Mouse (Mus musculus) midbrain, embryonic 10.5 days (tissue): ENCODE measurements around the gene Hist3h2ba. TPM values are rescaled to one million over a fixed set of nuclear protein-coding genes. Genes with fewer than 3 reads are reported as not detected.
"Not testable (repeated sequence)": the region's sequence is repeated elsewhere in the genome, so short reads cannot be mapped to it uniquely, and the experiment has no call there.

Source experiments
- DNase-seq: peaks from one replicate; pipeline ENCODE4 v3.0.0-alpha.2; 2017; ENCODE audit warnings: low spot score
- H3K27ac ChIP-seq: fragments of 300-500 bp; sonication (generic); replicated peaks from 2 replicates; pipeline ENCODE4 v1.5.1; 2016; ENCODE audit warnings: mild to moderate bottlenecking
- H3K27me3 ChIP-seq: fragments of 300-500 bp; sonication (generic); 2 replicates; pipeline ENCODE4 v1.6.1; 2016; ENCODE audit warnings: low read depth, mild to moderate bottlenecking; ENCODE audit not compliant: poor library complexity, severe bottlenecking
- H3K36me3 ChIP-seq: fragments of 300-500 bp; sonication (generic); 2 replicates; pipeline ENCODE4 v1.6.1; 2016; ENCODE audit warnings: mild to moderate bottlenecking, moderate library complexity
- H3K4me1 ChIP-seq: fragments of 300-500 bp; sonication (generic); 2 replicates; pipeline ENCODE4 v1.6.1; 2016
- H3K4me3 ChIP-seq: fragments of 300-500 bp; sonication (generic); 2 replicates; pipeline ENCODE4 v1.5.1; 2016; ENCODE audit warnings: mild to moderate bottlenecking, moderate library complexity
- H3K9me3 ChIP-seq: fragments of 300-500 bp; sonication (generic); replicated peaks from 2 replicates; pipeline ENCODE4 v1.6.1; 2016; ENCODE audit warnings: mild to moderate bottlenecking
- whole genome bisulfite sequencing: fragments of 180-500 bp; shearing (Covaris S2); methylation state at CpG from one replicate; pipeline ENCODE4 v1.1.7; 2016; 5-methylcytosine and 5-hydroxymethylcytosine counted together
- polyA plus RNA-seq: library from polyadenylated mRNA; unstranded; fragments of >200 nt; fragmentation: Nextera tagmentation; extraction: Ambion mirVana; gene quantifications from 2 replicates; pipeline ENCODE4 v1.2.1, GENCODE M21; 2016

The Hist3h2ba gene
- polyA plus RNA-seq, 1 experiment from 2014 or later = 34.1 TPM

GRCm38 (mm10) chr11:58947798-58948528 is 757 bp upstream of the Hist3h2ba start:
- H3K27ac ChIP-seq = peak overlapping the region; percentile 96
- DNase-seq = no peak
- H3K4me1 ChIP-seq = peaks cover 41% of the 10 kb centered on the region
- H3K4me3 ChIP-seq = peak overlapping the region; percentile 73
- no peaks in the 10 kb centered on the region for H3K36me3 ChIP-seq
- no peaks in the 10 kb centered on the region for H3K9me3 ChIP-seq
- H3K27me3 ChIP-seq = peaks cover 42% of the 10 kb centered on the region
- 22% methylated on average over 23 of the region's 23 CpGs for WGBS

GRCm38 (mm10) chr11:58949480-58950431 is 1.0 kb downstream of the Hist3h2ba start:
- peak; percentile 39 for DNase-seq
- H3K36me3 ChIP-seq = no peaks in the 10 kb centered on the region
- WGBS = 6% methylated on average over 20 of the region's 20 CpGs
- H3K4me3 ChIP-seq = peak overlapping the region; percentile 73
- peaks cover 40% of the 10 kb centered on the region for H3K4me1 ChIP-seq
- H3K27me3 ChIP-seq = peaks cover 31% of the 10 kb centered on the region
- peak overlapping the region; percentile 96 for H3K27ac ChIP-seq
- no peaks in the 10 kb centered on the region for H3K9me3 ChIP-seq

GRCm38 (mm10) chr11:58951210-58951609 is 2.5 kb downstream of the Hist3h2ba start:
- no peak for DNase-seq
- no peaks in the 10 kb centered on the region for H3K9me3 ChIP-seq
- WGBS = 84% methylated on average over 5 of the region's 5 CpGs
- peaks cover 47% of the 10 kb centered on the region for H3K4me1 ChIP-seq
- no peak overlapping the region for H3K4me3 ChIP-seq
- peaks cover 22% of the 10 kb centered on the region for H3K27me3 ChIP-seq
- H3K27ac ChIP-seq = no peak overlapping the region
- no peaks in the 10 kb centered on the region for H3K36me3 ChIP-seq

GRCm38 (mm10) chr11:58953351-58954169 is 4.8 kb downstream of the Hist3h2ba start:
- peak; percentile 67 for DNase-seq
- Histone ChIP-seq H3K4me1 (peaks cover 54% of the 10 kb centered on the region), H3K4me3 (peak overlapping the region; percentile 73), H3K36me3 (peaks cover 12% of the 10 kb centered on the region), H3K9me3 (no peaks in the 10 kb centered on the region), H3K27ac (peak overlapping the region; percentile 93), H3K27me3 (peaks cover 37% of the 10 kb centered on the region)
- WGBS = under 1% methylated on average over 33 of the region's 33 CpGs

GRCm38 (mm10) chr11:58954170-58954419 is 5.4 kb downstream of the Hist3h2ba start:
- 0% methylated on average over 17 of the region's 17 CpGs for WGBS
- DNase-seq, H3K9me3 ChIP-seq: not testable (repeated sequence)
- H3K4me3 ChIP-seq = peak overlapping the region; percentile 73
- peak overlapping the region; percentile 93 for H3K27ac ChIP-seq
- peaks cover 54% of the 10 kb centered on the region for H3K4me1 ChIP-seq
- peaks cover 12% of the 10 kb centered on the region for H3K36me3 ChIP-seq
- H3K27me3 ChIP-seq = peaks cover 42% of the 10 kb centered on the region

- peaks cover 46% of the 10 kb centered on the region for H3K27me3 ChIP-seq
- H3K4me3 ChIP-seq = peak within 1 kb of the TSS; percentile 73
- DNase-seq = peak; percentile 82
- WGBS = under 1% methylated on average over 49 of the region's 49 CpGs
- peak within 1 kb of the TSS; percentile 93 for H3K27ac ChIP-seq
- H3K9me3 ChIP-seq = no peaks in the 10 kb centered on the region
- peaks cover 58% of the 10 kb centered on the region for H3K4me1 ChIP-seq
- H3K36me3 ChIP-seq = peaks cover 12% of the 10 kb centered on the region
Measured at GRCm38 (mm10) chr11:58954420-58955142, 5.9 kb downstream of the Hist3h2ba start, which contains the start of the genes Hist3h2a and Trim17. TSS of gene Hist3h2a (plus strand) at chr11:58954685. TSS of gene Trim17 (plus strand) at chr11:58954685.

- Histone ChIP-seq H3K4me3 (peak overlapping the region; percentile 73), H3K36me3 (peaks cover 12% of the 10 kb centered on the region), H3K27me3 (peaks cover 46% of the 10 kb centered on the region), H3K27ac (peak overlapping the region; percentile 93), H3K9me3 (no peaks in the 10 kb centered on the region), H3K4me1 (peaks cover 57% of the 10 kb centered on the region)
- peak; percentile 36 for DNase-seq
- WGBS = under 1% methylated on average over 20 of the region's 20 CpGs
Measured at GRCm38 (mm10) chr11:58955143-58955867, 6.6 kb downstream of the Hist3h2ba start.

- 42% methylated on average over 8 of the region's 8 CpGs for WGBS
Measured at GRCm38 (mm10) chr11:58955868-58956257, 7.1 kb downstream of the Hist3h2ba start.

GRCm38 (mm10) chr11:58957226-58957914 is 8.7 kb downstream of the Hist3h2ba start:
- Histone ChIP-seq H3K27ac (no peak overlapping the region), H3K36me3 (peaks cover 12% of the 10 kb centered on the region), H3K27me3 (peaks cover 46% of the 10 kb centered on the region), H3K4me1 (peaks cover 48% of the 10 kb centered on the region), H3K4me3 (peak overlapping the region; percentile 73), H3K9me3 (peaks cover 9% of the 10 kb centered on the region)
- DNase-seq = no peak
- WGBS = 88% methylated on average over 5 of the region's 5 CpGs

More at GRCm38 (mm10) chr11:58955868-58956257, 7.1 kb downstream of the Hist3h2ba start:
- no peak for DNase-seq
- Histone ChIP-seq H3K9me3 (no peaks in the 10 kb centered on the region), H3K36me3 (peaks cover 12% of the 10 kb centered on the region), H3K4me1 (peaks cover 53% of the 10 kb centered on the region), H3K27me3 (peaks cover 40% of the 10 kb centered on the region), H3K27ac (peak overlapping the region; percentile 93), H3K4me3 (peak overlapping the region; percentile 73)

- Histone ChIP-seq H3K4me1 (peaks cover 41% of the 10 kb centered on the region), H3K27me3 (peaks cover 57% of the 10 kb centered on the region)
Measured at GRCm38 (mm10) chr11:58958536-58958935, 9.8 kb downstream of the Hist3h2ba start.

More at GRCm38 (mm10) chr11:58958536-58958935, 9.8 kb downstream of the Hist3h2ba start:
- Histone ChIP-seq H3K9me3 (peaks cover 9% of the 10 kb centered on the region), H3K4me3 (0 out of 2 replicates have a peak overlapping the region, but pooled peaks have one; percentile 3), H3K36me3 (peaks cover 12% of the 10 kb centered on the region), H3K27ac (no peak overlapping the region)
- 88% methylated on average over 6 of the region's 6 CpGs for WGBS
- no peak for DNase-seq
